Mouse (Mus musculus): ENCODE measurements around the gene Prn.

Gene Prn

DNA sequence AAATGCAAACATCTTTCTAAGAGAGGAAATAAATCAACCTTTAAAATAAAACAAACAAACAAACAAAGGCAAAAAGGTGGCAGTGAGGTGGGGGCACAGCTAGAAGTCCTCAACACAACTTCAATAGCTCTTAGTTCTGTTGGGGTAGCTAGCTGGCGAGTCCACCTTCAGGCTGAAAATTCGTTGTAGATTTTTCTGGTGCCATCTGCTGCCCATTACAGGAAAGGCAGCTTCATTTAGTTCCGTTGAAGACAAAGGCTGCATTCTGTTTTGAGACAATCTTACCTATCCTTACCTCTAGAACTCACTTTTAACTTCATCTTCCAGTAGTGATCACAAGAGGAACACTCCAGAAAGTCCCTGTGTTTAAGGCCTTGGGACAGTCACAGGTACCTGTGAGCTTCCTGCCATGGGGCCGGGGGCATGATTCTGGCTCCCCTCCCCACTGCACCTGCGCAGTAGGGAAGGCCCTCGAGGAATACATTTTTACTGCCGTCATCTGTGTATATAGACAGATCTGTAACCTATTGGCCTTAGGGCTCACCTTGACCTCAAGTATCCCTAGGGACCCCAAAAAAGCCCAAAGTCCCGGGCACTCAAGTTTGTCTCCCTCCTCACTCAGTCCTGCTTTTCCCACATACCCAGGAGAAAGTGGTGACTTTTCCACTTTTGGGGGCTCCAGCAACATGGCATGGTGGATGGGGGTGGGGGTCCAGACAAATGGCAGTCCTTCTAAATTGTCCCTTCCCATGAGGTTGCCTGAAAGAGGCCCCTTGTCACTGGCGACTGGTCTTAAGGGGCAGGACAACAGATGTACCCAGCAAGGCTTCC, 40.2 kb downstream of the Prn start:
- DNase-seq (ENCODE audit: low spot score in 2 of 2) = peak in 1 of 2 experiments; percentile 72

DNA sequence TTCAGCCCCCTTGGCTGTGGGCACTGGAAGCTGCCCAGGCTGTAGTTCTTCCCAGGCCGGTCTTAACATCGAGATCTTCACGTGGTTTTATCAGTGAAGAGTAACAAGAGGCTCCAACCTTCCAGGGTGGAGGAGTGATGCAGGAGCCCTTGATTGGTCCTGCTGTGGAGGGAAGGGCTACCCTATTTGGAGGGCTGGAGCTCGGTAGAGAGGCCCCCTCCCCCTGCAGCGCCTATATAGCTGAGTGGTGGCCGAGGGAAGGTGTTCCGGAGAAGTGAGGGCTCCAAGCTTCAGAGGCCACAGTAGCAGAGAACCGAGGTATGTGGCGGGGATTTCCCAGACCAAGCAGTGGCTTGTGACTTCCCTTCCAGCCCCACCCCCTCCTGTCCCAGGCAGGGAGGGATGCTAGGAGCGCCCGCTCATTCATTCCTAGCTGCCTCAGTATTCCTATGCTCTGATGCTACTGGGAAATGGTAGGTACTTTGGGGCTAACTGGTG, 40.9 kb downstream of the Prn start, which contains the start of gene Prnd:
Prnd (plus strand) TSS at position 264 of the 498 bp plus-strand sequence.
- no peak for DNase-seq (ENCODE audit: low spot score in 2 of 2)

DNA sequence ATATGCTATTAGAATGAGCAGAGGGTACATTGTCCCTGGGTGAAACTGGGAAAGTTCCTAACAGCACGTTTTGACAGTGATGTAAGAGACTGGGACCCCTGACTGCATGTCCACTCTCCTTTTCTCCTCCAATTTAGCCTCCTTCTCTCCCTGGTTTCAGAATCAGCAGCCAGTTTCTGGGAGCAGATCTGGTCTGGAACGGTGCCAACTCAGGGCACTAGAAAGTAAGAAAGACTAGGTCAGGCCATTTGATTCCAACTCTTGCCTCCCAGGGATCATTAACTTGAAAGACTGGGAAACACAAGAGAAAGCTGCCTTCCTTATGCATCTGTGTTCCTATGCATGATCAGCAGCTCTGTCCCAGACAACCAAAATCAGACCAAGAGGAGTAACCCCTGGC, 42.7 kb downstream of the Prn start:
- no peak for DNase-seq (ENCODE audit: low spot score in 2 of 2)

DNA sequence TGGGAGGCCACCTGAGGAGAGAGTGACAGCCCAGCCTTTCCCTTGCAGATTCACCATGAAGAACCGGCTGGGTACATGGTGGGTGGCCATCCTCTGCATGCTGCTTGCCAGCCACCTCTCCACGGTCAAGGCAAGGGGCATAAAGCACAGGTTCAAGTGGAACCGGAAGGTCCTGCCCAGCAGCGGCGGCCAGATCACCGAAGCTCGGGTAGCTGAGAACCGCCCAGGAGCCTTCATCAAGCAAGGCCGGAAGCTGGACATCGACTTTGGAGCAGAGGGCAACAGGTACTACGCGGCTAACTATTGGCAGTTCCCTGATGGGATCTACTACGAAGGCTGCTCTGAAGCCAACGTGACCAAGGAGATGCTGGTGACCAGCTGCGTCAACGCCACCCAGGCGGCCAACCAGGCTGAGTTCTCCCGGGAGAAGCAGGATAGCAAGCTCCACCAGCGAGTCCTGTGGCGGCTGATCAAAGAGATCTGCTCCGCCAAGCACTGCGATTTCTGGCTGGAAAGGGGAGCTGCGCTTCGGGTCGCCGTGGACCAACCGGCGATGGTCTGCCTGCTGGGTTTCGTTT, 43.3 kb downstream of the Prn start:
- no peak for DNase-seq (ENCODE audit: low spot score in 2 of 2)

DNA sequence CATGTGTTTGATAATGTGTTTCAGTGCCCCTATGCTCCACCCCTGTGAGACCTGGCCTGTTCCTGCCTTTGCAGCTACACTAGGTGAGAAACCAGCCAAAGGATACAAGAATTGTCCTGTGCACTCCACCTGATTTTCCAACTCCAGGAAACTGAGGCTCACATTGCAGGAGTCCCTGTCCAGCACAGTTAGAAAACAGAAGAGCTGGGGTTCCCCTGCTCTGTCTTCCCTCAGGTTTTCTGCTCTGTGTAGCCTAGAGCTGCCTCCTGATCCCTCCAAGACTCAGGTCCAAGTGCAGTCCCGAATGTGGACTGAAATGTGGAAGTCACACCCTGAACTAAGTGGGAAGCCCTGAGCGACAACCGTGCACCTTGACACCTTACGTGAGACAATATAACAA, 44.0 kb downstream of the Prn start:
- no peak for DNase-seq (ENCODE audit: low spot score in 2 of 2)

DNA sequence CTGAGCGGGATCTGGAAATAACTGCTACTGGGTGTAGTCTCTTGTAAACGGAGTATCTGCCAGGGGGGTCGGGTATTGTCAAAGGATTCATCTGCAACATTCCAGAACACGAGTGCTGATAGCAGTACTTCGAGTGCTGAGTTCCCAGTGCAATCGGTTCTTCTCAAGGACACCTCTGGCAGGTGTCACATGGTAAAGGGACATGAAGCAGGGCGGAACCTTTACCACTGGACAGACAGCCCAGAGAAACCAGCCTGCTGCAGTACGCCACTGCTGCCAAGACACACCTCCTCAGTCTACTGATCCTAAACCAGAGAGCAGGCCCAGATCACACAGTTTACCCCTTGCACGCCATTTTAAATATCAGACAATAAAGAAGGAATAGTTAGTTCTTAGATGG, 45.1 kb downstream of the Prn start:
- DNase-seq (ENCODE audit: low spot score in 2 of 2) = no peak

DNA sequence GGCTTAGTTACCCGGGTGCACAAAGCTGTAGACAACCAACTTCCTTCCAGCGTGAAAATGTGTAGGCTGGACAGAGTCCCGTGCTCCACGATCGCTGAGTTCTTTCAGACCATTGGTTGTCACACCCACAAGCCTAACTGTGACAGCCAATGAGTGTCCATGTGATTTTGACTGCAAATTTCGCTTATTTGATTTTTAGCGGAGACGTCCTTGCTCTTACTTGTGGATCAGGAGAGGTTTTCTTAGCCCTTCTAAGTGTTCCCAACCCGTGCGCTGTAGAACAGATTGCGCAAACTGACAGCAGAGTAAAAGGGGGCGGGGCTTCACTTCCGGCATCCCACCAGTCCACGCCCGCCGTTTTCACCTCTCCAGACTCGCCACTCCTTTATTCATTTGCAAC, 45.5 kb downstream of the Prn start:
- DNase-seq (ENCODE audit: low spot score in 2 of 2) = no peak

DNA sequence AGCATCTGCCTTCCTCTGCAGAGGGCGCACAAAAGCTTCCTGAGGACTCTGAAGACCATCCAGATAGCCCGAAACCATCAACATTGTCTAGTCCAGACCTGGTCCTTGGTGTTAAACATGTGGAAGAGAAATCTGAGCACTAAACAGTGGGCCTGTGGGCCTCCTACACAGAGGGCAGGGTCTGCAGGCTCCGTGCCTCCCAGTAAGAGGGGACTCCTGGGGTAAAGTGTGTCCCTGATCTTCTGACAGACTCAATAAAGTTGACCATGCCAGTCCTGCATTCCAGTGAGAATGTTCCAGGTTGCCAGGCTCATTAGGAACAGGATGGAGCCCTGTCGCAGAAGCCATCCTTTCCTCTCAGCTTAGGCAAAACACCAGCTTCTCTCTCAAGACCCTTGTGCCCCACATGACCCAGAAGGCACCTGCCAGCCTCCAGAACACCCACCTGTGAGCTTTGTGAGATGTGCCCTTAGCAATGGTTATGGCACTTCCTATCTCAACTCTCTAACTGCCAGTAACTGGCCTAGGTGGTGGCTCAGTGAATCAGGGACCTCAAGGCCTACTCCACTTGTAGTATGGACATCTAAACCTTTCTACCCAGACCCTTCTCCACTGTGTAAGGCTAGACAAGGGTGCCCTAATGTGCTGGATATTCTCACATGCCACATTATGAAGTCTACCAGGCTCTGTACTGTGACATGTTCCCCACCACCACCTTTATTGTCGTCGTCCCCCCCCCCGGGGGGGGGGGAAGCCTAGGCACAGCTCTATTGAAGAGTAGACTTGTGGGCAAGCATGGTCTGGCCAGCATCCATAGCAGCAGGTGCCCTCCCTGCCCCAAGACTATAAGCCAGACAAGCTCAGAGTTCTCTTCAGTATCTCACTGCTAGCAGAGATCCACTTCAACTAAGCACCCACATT, 46.8 kb downstream of the Prn start:
- DNase-seq (ENCODE audit: low spot score in 2 of 2) = no peak

DNA sequence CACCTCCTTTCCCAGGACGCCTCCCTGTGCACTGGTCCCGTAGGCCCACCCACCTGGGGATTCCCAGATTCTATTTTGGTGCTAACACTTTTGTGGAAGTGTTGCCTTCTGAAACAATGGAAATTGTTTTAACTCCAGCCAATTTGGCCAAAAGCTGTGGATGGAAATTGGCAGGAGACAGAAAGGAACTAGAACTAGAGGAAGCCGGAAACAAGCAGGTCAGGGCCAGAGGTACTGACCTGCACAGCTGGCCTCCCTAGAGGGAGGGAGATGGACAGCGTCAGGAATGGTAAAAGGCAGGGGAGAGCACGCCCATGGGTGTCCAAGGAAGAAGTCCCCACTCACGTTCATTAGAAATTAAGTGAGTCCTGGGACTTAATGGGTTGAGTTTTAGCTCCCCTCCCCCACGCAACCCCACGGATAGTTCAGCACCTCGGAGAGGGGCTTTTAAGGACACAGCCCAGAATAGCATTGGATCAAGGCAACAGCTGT, 48.0 kb downstream of the Prn start:
- DNase-seq (ENCODE audit: low spot score in 2 of 2) = no peak

DNA sequence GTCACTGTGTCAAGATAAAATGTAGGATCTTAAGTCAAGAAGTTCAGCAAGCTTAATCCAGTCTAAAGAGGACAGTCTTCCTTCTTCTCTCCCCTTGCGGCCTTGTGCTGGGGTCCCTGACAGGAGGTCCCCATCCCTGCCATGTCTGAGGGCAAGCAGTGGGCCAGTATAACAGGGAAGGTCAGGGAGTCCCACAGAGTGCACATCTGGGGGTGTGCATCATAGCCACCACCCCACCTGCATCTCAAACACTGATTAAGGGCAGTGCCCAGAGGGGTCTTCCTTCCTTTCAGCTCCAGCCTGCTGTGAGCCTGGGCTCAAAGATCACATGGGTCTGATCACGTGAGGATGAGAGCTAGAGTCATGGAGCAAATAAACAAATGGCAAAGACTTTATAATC, 51.9 kb downstream of the Prn start:
- no peak for DNase-seq (ENCODE audit: low spot score in 2 of 2)

DNA sequence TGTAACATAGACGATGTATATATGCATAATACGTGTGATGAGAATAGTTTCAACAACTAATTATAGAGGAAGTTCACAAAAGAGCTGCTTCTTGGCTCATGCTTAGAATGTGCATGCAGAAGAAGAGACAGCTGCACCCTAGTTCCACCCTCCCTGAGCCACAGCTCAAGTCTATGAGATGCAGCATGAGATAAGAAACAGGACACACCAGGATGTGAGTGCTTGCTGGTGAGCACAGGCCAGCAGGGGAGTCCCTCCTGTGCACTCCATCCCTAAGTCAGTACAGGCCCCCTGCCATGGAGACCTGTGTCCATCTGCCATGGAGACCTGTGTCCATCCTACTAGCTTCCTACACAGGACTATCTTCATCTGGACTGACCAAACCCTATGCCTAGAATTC, 60.8 kb downstream of the Prn start:
- DNase-seq (ENCODE audit: low spot score in 2 of 2) = no peak

DNA sequence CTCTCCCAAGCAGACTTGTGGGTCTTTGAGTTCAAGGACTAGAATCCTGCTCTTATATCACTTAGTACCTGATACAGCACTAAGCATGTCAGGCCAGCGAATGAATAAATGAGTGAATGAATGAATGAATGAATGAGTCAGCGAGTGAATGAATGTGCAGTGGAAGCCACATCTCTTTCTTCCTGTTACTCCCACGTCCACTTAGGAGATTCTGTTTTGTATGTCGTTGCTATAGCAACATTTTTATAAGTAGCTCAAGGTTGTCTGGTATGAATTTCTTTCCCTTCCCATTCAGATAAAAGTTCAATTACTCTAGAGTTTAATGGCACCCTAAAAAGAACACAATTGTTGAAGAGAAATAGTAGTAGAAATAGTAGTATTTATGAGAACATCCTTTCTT, 61.3 kb downstream of the Prn start:
- DNase-seq (ENCODE audit: low spot score in 2 of 2) = no peak

DNA sequence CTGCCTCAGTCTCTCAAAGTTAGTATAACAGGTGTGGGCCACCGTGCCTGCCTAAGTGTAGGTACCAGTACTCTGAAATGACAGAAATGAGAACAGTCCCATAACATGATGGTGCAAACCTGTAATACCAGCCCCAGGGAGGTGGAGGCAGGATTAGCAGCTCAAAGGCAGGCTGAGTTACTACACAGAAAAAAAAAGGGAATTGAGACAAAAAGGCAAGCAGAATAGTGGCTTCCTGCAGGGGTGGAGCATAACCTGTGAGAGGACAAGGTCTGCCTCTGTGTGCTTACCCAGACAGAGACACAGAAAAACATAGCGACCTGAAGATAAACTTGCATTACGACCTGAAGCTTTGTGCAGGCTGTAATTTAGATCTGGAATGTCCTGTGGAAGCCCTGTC, 66.9 kb downstream of the Prn start:
- no peak for DNase-seq (ENCODE audit: low spot score in 2 of 2)

DNA sequence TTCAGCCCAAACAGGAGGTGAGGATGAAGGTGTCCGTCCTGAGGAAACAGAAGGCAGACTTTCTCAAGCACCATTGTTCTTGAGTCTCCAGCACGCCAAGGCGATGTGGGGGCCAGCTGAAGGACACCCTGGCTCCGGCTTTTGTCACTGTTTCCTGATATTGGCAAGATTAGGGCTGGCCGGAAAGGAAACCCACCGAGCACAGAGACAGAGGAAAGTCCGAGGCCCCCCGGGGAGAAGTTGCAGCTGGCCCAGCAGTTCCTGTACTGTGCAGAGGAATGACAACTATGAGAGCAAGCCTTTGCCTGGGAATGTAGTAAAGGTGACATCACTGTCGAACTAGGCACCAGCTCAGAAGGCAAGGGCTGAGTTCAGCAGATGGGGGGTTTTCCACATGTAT, 71.1 kb downstream of the Prn start:
- peak in 1 of 2 experiments; percentile 1 for DNase-seq (ENCODE audit: low spot score in 2 of 2)

DNA sequence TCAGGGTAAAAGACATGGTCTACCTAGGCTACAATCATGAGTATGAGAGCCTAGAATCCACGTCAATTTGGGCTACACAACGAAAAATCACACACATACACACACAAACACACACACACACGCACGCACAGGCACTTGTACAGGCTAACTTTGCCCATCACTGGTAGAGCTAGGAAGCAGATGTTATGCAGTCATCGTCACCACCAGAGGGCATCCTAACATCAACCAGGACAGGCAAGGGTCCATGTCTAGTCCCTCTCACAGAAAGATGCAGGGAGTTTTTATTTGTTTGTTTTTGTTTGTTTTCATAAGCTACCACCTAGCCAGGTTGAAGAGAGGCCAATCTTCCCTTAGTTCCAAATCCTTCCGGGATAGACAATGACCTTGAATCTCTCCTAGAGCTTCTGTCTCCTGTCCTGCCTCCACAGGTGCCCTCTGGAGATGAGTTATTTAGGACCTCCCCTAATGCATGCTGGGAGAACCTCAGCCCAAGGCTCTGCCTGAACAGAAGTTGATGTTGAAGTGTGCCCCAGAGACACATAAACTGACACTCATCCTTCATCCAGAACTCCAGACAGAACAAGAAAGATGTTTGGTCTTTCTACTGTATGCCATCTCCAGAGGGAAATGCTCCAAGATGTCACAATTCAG, 72.9 kb downstream of the Prn start:
- peak in 1 of 2 experiments; percentile 68 for DNase-seq (ENCODE audit: low spot score in 2 of 2)

DNA sequence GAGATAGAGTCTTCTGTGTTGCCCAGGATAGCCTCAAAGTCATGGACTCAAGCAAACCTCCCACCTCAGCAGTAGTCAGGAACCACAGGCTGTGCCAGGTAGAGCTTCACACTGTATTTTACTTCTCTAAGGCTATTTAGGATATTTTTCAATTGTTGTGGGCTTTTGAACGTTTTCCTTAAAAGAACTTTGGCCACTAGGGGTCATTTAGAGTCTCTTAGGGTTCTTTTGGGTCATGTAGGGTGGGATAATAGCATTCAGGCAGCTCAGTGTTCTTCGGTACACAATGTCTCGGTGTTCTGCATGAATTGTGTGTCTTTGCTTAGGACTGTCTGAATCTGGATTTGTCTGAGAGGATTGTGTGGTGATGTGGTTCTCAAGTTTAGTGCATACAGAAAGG, 78.2 kb downstream of the Prn start:
- DNase-seq (ENCODE audit: low spot score in 2 of 2) = no peak

DNA sequence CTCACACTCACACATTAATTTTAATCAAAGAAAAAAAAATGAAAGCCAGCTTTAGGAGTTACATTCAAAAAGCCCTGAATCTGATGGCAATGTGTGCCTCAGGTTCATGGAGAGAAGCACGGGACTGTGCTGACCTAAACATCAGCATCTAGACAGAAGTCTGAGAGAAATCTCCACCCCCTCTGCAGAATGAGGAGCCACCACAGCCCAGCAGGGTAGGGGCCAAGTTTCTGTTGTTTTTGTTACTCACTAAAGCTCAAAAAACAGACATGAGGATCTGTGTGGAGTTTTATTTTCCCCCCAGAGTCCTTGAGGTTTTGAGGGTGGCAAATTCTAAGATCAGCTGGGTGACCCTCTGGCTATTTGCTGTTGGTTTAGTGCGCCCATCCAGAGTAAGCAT, 78.8 kb downstream of the Prn start:
- DNase-seq (ENCODE audit: low spot score in 2 of 2) = no peak

DNA sequence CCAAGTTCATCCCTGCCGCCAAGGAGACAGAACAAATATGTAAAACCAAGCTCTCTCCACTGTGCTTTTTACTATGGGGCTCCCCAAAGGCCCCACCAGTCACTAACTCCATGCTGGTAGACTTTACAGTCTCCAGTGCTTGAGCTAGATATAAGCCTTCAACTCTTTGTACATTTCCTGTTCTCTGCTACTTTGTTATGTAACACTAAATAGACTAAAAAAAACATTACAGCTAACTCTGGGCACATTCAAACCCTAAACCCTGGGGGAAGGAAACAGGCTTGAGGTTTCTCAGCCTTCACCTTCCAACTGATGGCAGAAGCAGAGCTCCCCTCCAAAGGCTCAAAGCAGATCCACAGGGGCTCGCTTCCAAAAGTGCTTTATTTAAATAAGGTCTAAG, 82.7 kb downstream of the Prn start:
- DNase-seq (ENCODE audit: low spot score in 2 of 2) = no peak

DNA sequence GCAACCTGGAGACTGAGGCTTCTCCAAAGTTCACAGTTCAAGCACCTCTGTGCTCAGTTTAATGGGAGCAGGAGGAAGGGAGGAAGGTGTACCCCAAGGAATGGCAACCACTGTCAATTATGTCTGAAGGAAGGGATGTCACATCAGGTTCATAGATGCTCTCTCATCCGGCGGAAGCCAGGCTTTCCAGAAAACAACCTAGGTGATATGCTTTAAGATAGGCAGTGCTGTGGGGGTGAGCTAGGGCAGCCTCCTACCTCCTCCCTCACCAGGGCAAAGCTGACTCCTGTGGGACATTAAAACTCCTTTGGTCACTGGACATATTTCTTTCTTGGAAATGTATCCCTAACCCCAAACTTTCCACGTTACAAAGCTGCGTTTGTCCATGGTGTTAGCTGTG, 83.4 kb downstream of the Prn start:
- no peak for DNase-seq (ENCODE audit: low spot score in 2 of 2)

DNA sequence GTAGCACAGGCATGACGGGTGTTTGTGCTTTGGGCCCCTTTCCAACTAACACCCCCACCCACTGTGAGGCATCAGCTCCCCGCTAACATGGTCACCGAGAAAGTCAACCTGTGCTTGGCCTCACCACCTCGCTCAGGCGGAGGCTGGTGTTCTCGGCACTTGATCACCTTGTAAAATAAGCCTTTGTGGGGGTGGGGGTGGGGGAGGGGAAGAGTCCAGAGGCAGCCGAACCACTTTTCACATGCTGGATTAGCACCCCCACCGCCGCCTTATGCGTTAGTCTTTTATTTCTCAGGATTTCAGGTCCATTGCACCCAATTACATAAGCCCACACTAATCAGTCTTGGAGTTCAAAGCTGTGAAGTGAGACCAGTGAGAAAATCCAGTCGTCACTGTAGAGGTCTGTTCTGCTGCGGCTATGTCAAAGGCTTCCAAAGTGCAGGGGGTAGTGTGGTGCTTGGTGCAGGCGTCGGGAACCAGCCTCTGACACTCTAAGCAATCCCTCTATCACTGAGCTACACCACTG, 83.9 kb downstream of the Prn start:
- no peak for DNase-seq (ENCODE audit: low spot score in 2 of 2)

DNA sequence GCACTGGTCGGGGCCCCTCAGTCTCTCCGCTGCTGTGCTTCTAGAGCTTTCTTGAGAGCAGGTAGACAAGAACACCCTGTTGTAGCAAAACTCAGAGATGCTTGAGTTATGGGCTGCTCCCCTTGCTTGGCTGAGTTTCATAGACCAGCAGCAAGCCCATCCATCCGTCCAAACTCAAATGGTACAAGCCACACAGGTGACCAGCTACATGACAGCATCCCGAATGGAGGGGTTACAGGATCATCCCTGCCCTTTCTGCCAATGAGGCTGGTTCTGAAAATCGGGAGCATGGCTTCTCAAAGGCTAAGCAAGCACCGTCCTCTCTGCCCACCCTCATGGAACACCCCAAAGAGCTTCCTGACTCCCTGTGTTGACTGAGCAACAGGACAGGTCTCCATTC, 85.2 kb downstream of the Prn start:
- no peak for DNase-seq (ENCODE audit: low spot score in 2 of 2)

Data from left cerebral cortex, adult 9 months (tissue).